10 mouse cellular contexts compared by ENCODE assay signal in genomic region chr2:35044956-35045355, GRCm38 (mm10). TPM values are rescaled to one million over a fixed set of nuclear protein-coding genes. Genes with fewer than 3 reads are reported as not detected.
A peak's percentile ranks its signal among the peaks of the same experiment; 100 is the strongest.
DNase-seq lines count a peak whose midpoint lies in the region; ATAC-seq and TF ChIP-seq lines count a peak whose summit lies in the region.
"Had no signal": no experiment of that assay in that cellular context is flagged by ENCODE, and none has a peak within 500 bp of the region (broad histone marks: within the 10 kb centered on the region; RNA-seq: fewer than 3 reads in every experiment).

No protein-coding gene starts in this region.

- dilution Hi-C loops in CH12.LX (cut with MboI; ENCODE audit: extremely low pct_ligation_motif_present, extremely low pct_unique_long_range_greater_than_20kb, low sequenced_read_pairs): no loop called here

- TF ChIP-seq CTCF in kidney, adult 2 months (conservative IDR thresholded peaks at IDR 0.05; ENCODE audit: insufficient read depth, insufficient read length, low read depth, low read length): peak; percentile 66
- TF ChIP-seq CTCF in CH12.LX (conservative IDR thresholded peaks at IDR 0.05 in 1 of 2, IDR thresholded peaks at IDR 0.05 in 1 of 2; ENCODE audit: low read depth in 2 of 2, low read length in 2 of 2): peak; percentile 80 to 89

- H3K27me3 ChIP-seq in kidney, adult 2 months (replicated peaks; ENCODE audit: control insufficient read depth, insufficient read depth, low read length): no peaks in the 10 kb centered on the region
- H3K27me3 ChIP-seq in CH12.LX (replicated peaks): no peaks in the 10 kb centered on the region
- H3K27me3 ChIP-seq: lung, embryonic 15.5 days had no signal

- TF ChIP-seq RAD21 in CH12.LX (IDR thresholded peaks at IDR 0.05; ENCODE audit: low read depth, low read length): peak; percentile 88

- H3K9ac ChIP-seq in CH12.LX (ENCODE audit: insufficient read depth, low read depth): no peak overlapping the region
- H3K9ac ChIP-seq: lung, embryonic 15.5 days had no signal

- intact Hi-C loops in heart, postnatal 14 days (cut with DNase I): loop anchor here (2.0 kb wide), 1 partner anchor 64 kb away; the partner anchor contains the start of gene Cntrl

- DNase-seq in kidney, adult 2 months: peak; percentile 51
- DNase-seq in kidney, adult 11 months: no peak
- DNase-seq in CH12.LX (ENCODE audit: extremely low read depth): peak; percentile 64
- peak; percentile 3 to 35 for DNase-seq in heart, postnatal 14 days
- DNase-seq in mesoderm, embryonic 11.5 days (ENCODE audit: low read depth, low spot score): peak; percentile 48
- DNase-seq in right cerebral cortex, postnatal 14 days: no peak
- DNase-seq in urinary bladder, adult 18-20 months (ENCODE audit: low spot score in 2 of 2): no peak

- H3K4me3 ChIP-seq in kidney, adult 2 months (ENCODE audit: insufficient read depth, low read depth, low read length): no peak overlapping the region
- no peak overlapping the region for H3K4me3 ChIP-seq in CH12.LX (replicated peaks in 1 of 3; ENCODE audit: low read depth in 2 of 3, low read length in 2 of 3, poor library complexity in 1 of 3)
- H3K4me3 ChIP-seq: lung, embryonic 15.5 days had no signal

- no peaks in the 10 kb centered on the region for H3K79me2 ChIP-seq in CH12.LX (replicated peaks; ENCODE audit: control insufficient read depth, extremely low read depth, insufficient read depth, poor library complexity, severe bottlenecking)

- in situ Hi-C loops in CH12.LX (cut with MboI; ENCODE audit: low pct_ligation_motif_present, low pct_unique_long_range_greater_than_20kb, low sequenced_read_pairs): no loop called here

- H3K36me3 ChIP-seq in kidney, adult 2 months (ENCODE audit: control insufficient read depth, insufficient read depth, low read length): no peaks in the 10 kb centered on the region
- no peaks in the 10 kb centered on the region for H3K36me3 ChIP-seq in CH12.LX (replicated peaks in 1 of 2; ENCODE audit: control insufficient read depth in 1 of 2, insufficient read depth in 1 of 2, low read length in 1 of 2)
- H3K36me3 ChIP-seq: lung, embryonic 15.5 days had no signal

- no peak for TF ChIP-seq EP300 in CH12.LX (IDR thresholded peaks at IDR 0.05; ENCODE audit: low read length)

- ATAC-seq in activated CD4-positive, CD25-positive, alpha-beta regulatory T cell, adult 4 months: peak; percentile 46

- no peaks in the 10 kb centered on the region for H3K4me1 ChIP-seq in kidney, adult 2 months (ENCODE audit: control insufficient read depth, insufficient read depth, low read length)
- H3K4me1 ChIP-seq in CH12.LX (ENCODE audit: control insufficient read depth in 1 of 2, insufficient read depth in 2 of 2): peaks cover 0 to 8% of the 10 kb centered on the region in 2 experiments; a peak in 2 of 4 replicates
- H3K4me1 ChIP-seq: lung, embryonic 15.5 days had no signal

- TF ChIP-seq POLR2A in kidney, adult 2 months (IDR thresholded peaks at IDR 0.05; ENCODE audit: low read depth, low read length): no peak
- no peak for TF ChIP-seq POLR2A in CH12.LX (IDR thresholded peaks at IDR 0.05; ENCODE audit: low read depth, low read length)

- 0 out of 2 replicates have a peak overlapping the region, but pooled peaks have one; percentile 15 for H3K4me2 ChIP-seq in CH12.LX (ENCODE audit: insufficient read depth, low read depth, poor library complexity, severe bottlenecking)
- H3K4me2 ChIP-seq: lung, embryonic 15.5 days had no signal

- no peak overlapping the region for H3K27ac ChIP-seq in kidney, adult 2 months (ENCODE audit: insufficient read depth, low read depth, low read length)
- no peak overlapping the region for H3K27ac ChIP-seq in CH12.LX (ENCODE audit: insufficient read depth, low read depth)
- H3K27ac ChIP-seq: lung, embryonic 15.5 days had no signal

- 64% methylated on average over 2 of the region's 2 CpGs for WGBS in kidney, adult 2 months

- H3K9me3 ChIP-seq in CH12.LX (replicated peaks; ENCODE audit: low read length): peaks cover 1% of the 10 kb centered on the region
- H3K9me3 ChIP-seq: lung, embryonic 15.5 days had no signal

TF ChIP-seq in CH12.LX, 34 proteins besides CTCF, POLR2A, EP300 and RAD21:
- TF ChIP-seq USF1 (IDR thresholded peaks at IDR 0.05; ENCODE audit: low read depth, low read length) (no peak), TCF12 (IDR thresholded peaks at IDR 0.05; ENCODE audit: low read depth, low read length) (no peak), ELF1 (IDR thresholded peaks at IDR 0.05; ENCODE audit: low read depth, low read length) (peak; percentile 75), CHD2 (IDR thresholded peaks at IDR 0.05; ENCODE audit: low read length) (no peak), MAFK (IDR thresholded peaks at IDR 0.05; ENCODE audit: insufficient replicate concordance, low read length) (no peak), JUND (conservative IDR thresholded peaks at IDR 0.05; ENCODE audit: low read depth, low read length) (no peak), ZNF384 (IDR thresholded peaks at IDR 0.05; ENCODE audit: low read depth, low read length) (no peak), SMC3 (IDR thresholded peaks at IDR 0.05; ENCODE audit: low read depth, low read length) (peak; percentile 88), MYC (IDR thresholded peaks at IDR 0.05; ENCODE audit: low read depth, low read length) (peak; percentile 55; the same call in 1 of the 2 replicates), MEF2A (IDR thresholded peaks at IDR 0.05; ENCODE audit: borderline replicate concordance, low read depth, low read length) (no peak), ZC3H11A (IDR thresholded peaks at IDR 0.05; ENCODE audit: low read depth, low read length) (peak; percentile 46; the same call in 1 of the 2 replicates), ETS1 (conservative IDR thresholded peaks at IDR 0.05; ENCODE audit: low read depth, low read length) (no peak)

RNA-seq across cellular contexts. Expression of gene Hc, which starts 16.3 kb away (rescaled TPM):
- 0.13 TPM in 1 of 2 replicates, not detected in the other for polyA plus RNA-seq in kidney, adult 2 months (2012; rRNA removed)
- 0.92 and 1.2 TPM in 2 replicates for total RNA-seq in CH12.LX (2012; rRNA removed)
- 0.72 and 0.74 TPM in 2 replicates for total RNA-seq in CH12.LX (2014; rRNA removed)
- 0.91 and 1.1 TPM in 2 replicates for polyA plus RNA-seq in CH12.LX (2012; ENCODE audit: insufficient read length, low read depth)
- polyA plus RNA-seq in activated CD4-positive, CD25-positive, alpha-beta regulatory T cell, adult 4 months (2017; shearing (Covaris generic)): under 1 TPM; 0.09 to 0.17 TPM
- not detected for total RNA-seq in heart, postnatal 14 days (2021)
- polyA plus RNA-seq: stomach, embryonic 14.5 days had no signal

RNA-seq across cellular contexts. Expression of gene AI182371, which starts 56.4 kb away (rescaled TPM):
- 0.16 and 0.27 TPM in 2 replicates for polyA plus RNA-seq in kidney, adult 2 months (2012; rRNA removed)
- 0.68 and 0.80 TPM in 2 replicates for total RNA-seq in CH12.LX (2012; rRNA removed)
- total RNA-seq in CH12.LX (2014; rRNA removed): 0.31 and 0.56 TPM in 2 replicates
- polyA plus RNA-seq in CH12.LX (2012; ENCODE audit: insufficient read length, low read depth): 0.74 and 0.90 TPM in 2 replicates
- polyA plus RNA-seq in activated CD4-positive, CD25-positive, alpha-beta regulatory T cell, adult 4 months (2017; shearing (Covaris generic)): under 1 TPM in 1 of 2 experiments, not detected in 1; 0.78 TPM
- under 1 TPM; 0.12 to 0.22 TPM for total RNA-seq in heart, postnatal 14 days (2021)

Comparison
In these comparisons a context has a peak if more than half of its experiments do, and no peak if none do; other contexts are left out.
1. DNase-seq: peak in kidney, adult 2 months (single experiment), CH12.LX (single experiment), heart, postnatal 14 days (2 of 2) and mesoderm, embryonic 11.5 days (single experiment); none in kidney, adult 11 months (single experiment), right cerebral cortex, postnatal 14 days (single experiment) and urinary bladder, adult 18-20 months (0 of 2).